Mouse (Mus musculus): ENCODE measurements at regions not wholly inside any gene's neighbourhood (a gene's known extent, or its start where the extent isn't known, plus 50 kb on each side); places are given as distances from the start of the nearest gene placed in this dataset.

- no peak overlapping the region for H3K4me3 ChIP-seq (replicated peaks; ENCODE audit: insufficient read depth, low read depth, low read length)
- H3K27ac ChIP-seq (ENCODE audit: insufficient read depth, low read length), result no peak overlapping the region
- no peaks in the 10 kb centered on the region for H3K27me3 ChIP-seq (ENCODE audit: control insufficient read depth, insufficient read depth, low read length)
- 77% methylated on average over 8 of the region's 8 CpGs for WGBS
- no peak for TF ChIP-seq POLR2A (IDR thresholded peaks at IDR 0.05; ENCODE audit: borderline replicate concordance, insufficient read depth, low read length)
- no peak for TF ChIP-seq CTCF (IDR thresholded peaks at IDR 0.05; ENCODE audit: borderline replicate concordance, insufficient read depth, low read depth, low read length)
- DNase-seq, result no peak
- no peaks in the 10 kb centered on the region; the same call in 1 of the 2 replicates for H3K4me1 ChIP-seq (ENCODE audit: control insufficient read depth, insufficient read depth, low read length)
Measured at GRCm38 (mm10) chr9:116243775-116244618, 68.8 kb upstream of the Tgfbr2 start.

DNA sequence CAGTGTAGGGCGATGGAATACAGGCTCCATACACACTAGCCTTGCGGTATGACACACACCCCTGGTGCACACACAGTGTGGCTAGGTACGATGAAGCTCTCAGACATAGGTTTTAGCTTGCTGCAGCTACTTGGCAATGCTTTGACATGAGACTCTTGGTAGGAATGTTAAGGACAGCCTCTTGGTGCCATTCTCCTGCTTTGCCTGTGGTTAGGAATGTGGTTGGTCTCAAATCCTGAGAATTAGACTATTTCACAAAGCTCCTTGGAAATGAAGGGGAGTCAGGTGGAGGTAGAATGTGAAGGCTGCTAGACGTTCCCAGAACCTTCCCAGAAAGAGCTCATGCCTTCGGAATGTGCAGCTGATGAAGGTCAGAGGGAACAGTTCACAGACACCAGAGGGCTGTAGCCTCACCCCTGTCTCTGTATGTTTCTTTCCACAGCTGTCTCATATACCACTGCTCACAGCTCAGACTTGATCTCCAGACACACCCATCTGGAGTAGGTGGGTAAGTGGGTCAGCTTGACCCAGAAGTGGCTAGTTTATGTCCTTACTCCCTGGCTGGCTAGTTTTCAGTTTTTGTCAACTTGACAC, 66.9 kb upstream of the Tgfbr2 start:
- DNase-seq, result no peak
- H3K4me1 ChIP-seq (ENCODE audit: control insufficient read depth, insufficient read depth, low read length), result no peaks in the 10 kb centered on the region; the same call in 1 of the 2 replicates
- H3K27ac ChIP-seq (ENCODE audit: insufficient read depth, low read length), result no peak overlapping the region
- H3K4me3 ChIP-seq (replicated peaks; ENCODE audit: insufficient read depth, low read depth, low read length), result no peak overlapping the region
- TF ChIP-seq POLR2A (IDR thresholded peaks at IDR 0.05; ENCODE audit: borderline replicate concordance, insufficient read depth, low read length) (no peak), CTCF (IDR thresholded peaks at IDR 0.05; ENCODE audit: borderline replicate concordance, insufficient read depth, low read depth, low read length) (no peak)
- WGBS, result 92% methylated on average over 5 of the region's 5 CpGs
- no peaks in the 10 kb centered on the region for H3K27me3 ChIP-seq (ENCODE audit: control insufficient read depth, insufficient read depth, low read length)

- Histone ChIP-seq H3K4me1 (ENCODE audit: control insufficient read depth, insufficient read depth, low read length) (no peaks in the 10 kb centered on the region; the same call in 1 of the 2 replicates), H3K27me3 (ENCODE audit: control insufficient read depth, insufficient read depth, low read length) (no peaks in the 10 kb centered on the region), H3K4me3 (replicated peaks; ENCODE audit: insufficient read depth, low read depth, low read length) (no peak overlapping the region), H3K27ac (ENCODE audit: insufficient read depth, low read length) (no peak overlapping the region)
- TF ChIP-seq CTCF (IDR thresholded peaks at IDR 0.05; ENCODE audit: borderline replicate concordance, insufficient read depth, low read depth, low read length), result no peak
- no peak for TF ChIP-seq POLR2A (IDR thresholded peaks at IDR 0.05; ENCODE audit: borderline replicate concordance, insufficient read depth, low read length)
- no peak for DNase-seq
- 92% methylated on average over 10 of the region's 10 CpGs for WGBS
Measured at GRCm38 (mm10) chr9:116241290-116241689, 66.1 kb upstream of the Tgfbr2 start.

DNA sequence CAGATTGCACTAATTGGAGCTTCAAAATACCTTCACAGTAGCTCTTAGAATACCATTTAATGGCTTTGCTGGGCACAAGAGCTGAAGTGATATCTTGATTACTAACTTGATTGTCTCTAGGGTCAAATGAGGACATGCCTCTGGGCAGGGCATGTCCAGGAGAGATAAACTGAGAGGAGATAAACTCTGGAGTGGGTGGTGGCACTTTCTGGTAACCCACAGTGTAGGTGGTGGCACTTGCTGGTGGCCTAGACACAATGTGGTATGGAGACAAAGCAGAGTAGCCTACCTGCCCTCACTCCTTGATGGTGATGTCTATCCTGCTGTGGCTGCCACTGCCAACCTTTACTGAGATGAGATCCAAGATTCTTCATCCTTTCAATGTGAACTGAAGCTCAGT, 61.7 kb upstream of the Tgfbr2 start:
- Histone ChIP-seq H3K4me1 (ENCODE audit: control insufficient read depth, insufficient read depth, low read length) (no peaks in the 10 kb centered on the region), H3K4me3 (replicated peaks; ENCODE audit: insufficient read depth, low read depth, low read length) (no peak overlapping the region), H3K27ac (ENCODE audit: insufficient read depth, low read length) (no peak overlapping the region), H3K27me3 (ENCODE audit: control insufficient read depth, insufficient read depth, low read length) (no peaks in the 10 kb centered on the region)
- DNase-seq, result no peak
- no peak for TF ChIP-seq CTCF (IDR thresholded peaks at IDR 0.05; ENCODE audit: borderline replicate concordance, insufficient read depth, low read depth, low read length)
- TF ChIP-seq POLR2A (IDR thresholded peaks at IDR 0.05; ENCODE audit: borderline replicate concordance, insufficient read depth, low read length), result no peak

DNA sequence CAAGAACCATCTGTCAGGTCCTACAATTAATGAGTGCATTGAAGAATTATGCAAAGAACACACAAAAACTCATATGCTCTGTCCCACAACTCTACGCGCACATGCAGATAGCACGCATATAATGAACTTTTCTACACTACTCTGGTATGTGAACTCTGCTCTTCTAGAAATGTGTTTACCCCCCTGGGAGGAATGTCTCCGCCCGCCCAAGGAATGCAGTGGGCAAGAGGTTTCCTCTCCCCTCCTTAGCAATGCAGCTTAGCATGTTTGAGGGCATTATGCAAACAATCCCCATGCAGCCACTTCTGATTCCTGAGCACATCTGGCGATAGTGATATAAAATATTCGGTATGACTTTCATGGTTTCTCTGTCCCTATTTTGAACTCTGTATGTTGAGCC, 59.0 kb upstream of the Tgfbr2 start:
- no peak for DNase-seq
- Histone ChIP-seq H3K4me3 (replicated peaks; ENCODE audit: insufficient read depth, low read depth, low read length) (no peak overlapping the region), H3K4me1 (ENCODE audit: control insufficient read depth, insufficient read depth, low read length) (no peaks in the 10 kb centered on the region; the same call in 1 of the 2 replicates), H3K27ac (ENCODE audit: insufficient read depth, low read length) (no peak overlapping the region), H3K27me3 (ENCODE audit: control insufficient read depth, insufficient read depth, low read length) (no peaks in the 10 kb centered on the region; the same call in 1 of the 2 replicates)
- TF ChIP-seq POLR2A (IDR thresholded peaks at IDR 0.05; ENCODE audit: borderline replicate concordance, insufficient read depth, low read length) (no peak), CTCF (IDR thresholded peaks at IDR 0.05; ENCODE audit: borderline replicate concordance, insufficient read depth, low read depth, low read length) (no peak)
- WGBS, result 93% methylated on average over 7 of the region's 7 CpGs

DNA sequence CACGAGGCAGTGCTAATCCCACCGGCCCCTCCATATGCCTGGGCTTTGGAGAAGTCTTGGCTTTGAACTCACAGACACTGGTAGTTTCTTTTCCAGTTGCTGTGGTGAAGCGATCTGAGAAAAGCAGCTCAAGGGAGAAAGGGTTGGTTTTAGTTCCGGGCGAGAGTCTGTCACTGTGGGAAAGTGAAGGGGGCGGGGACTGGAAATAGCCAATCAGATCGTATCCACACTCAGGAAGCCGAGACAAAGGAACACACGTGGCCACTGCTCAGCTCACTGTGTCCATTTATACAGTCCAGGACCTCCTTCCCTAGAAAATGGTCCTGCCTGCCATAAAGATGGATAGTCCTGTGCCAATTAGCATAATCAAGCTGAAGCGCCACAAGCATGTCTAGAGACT, 57.2 kb upstream of the Tgfbr2 start:
- H3K27me3 ChIP-seq (ENCODE audit: control insufficient read depth, insufficient read depth, low read length), result no peaks in the 10 kb centered on the region; the same call in 1 of the 2 replicates
- no peak overlapping the region for H3K4me3 ChIP-seq (replicated peaks; ENCODE audit: insufficient read depth, low read depth, low read length)
- DNase-seq, result no peak
- H3K4me1 ChIP-seq (ENCODE audit: control insufficient read depth, insufficient read depth, low read length), result no peaks in the 10 kb centered on the region; the same call in 1 of the 2 replicates
- no peak for TF ChIP-seq POLR2A (IDR thresholded peaks at IDR 0.05; ENCODE audit: borderline replicate concordance, insufficient read depth, low read length)
- no peak for TF ChIP-seq CTCF (IDR thresholded peaks at IDR 0.05; ENCODE audit: borderline replicate concordance, insufficient read depth, low read depth, low read length)
- 38% methylated on average over 10 of the region's 10 CpGs for WGBS
- no peak overlapping the region for H3K27ac ChIP-seq (ENCODE audit: insufficient read depth, low read length)

DNA sequence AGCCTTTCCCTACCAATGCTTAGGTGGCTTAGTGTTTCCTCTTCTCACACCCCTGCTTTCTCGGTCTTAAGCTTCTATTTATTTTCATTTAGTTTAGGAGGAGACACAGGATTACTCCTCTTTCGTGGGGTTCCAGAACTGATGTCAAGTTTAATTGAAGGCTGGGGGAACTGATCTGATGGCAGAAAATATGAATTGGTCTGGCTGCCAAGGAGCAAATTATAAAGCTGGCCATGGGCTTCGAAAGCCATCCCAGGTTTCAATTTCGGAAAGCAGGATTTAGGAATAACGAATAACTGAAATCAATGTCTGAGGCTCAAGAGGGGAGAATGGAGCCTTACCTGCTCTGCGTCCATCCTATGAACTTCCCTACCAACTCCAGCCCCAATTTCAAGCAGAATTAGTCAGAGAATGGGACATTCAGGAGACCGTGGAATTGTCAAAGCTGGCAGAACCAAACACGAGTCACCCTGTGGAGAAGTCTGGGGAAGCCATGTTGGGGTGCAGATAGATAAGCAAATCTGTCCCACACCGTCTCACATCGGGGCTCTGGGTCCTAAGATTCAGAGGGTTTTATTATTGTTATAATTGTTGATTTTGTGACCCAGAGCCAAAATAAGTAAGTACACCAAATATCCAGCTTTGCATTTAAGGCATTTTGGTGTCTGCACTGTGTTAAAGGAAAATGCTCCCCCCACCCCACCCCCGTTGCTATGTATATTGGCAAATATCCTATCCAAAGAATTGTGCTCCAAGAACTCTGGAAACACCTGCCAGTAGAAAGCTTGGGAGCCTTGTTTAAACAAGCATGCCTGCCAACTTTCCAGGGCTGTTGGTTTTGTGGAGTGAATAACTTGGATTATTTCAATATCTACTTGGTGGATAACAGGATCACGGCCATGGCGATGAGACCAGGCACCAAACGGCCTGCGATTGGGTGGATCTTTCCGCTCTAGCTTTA, 56.5 kb upstream of the Tgfbr2 start:
- H3K27me3 ChIP-seq (ENCODE audit: control insufficient read depth, insufficient read depth, low read length), result no peaks in the 10 kb centered on the region; the same call in 1 of the 2 replicates
- H3K27ac ChIP-seq (ENCODE audit: insufficient read depth, low read length), result no peak overlapping the region
- DNase-seq, result no peak
- H3K4me3 ChIP-seq (replicated peaks; ENCODE audit: insufficient read depth, low read depth, low read length), result no peak overlapping the region
- TF ChIP-seq POLR2A (IDR thresholded peaks at IDR 0.05; ENCODE audit: borderline replicate concordance, insufficient read depth, low read length) (no peak), CTCF (IDR thresholded peaks at IDR 0.05; ENCODE audit: borderline replicate concordance, insufficient read depth, low read depth, low read length) (no peak)
- 9% methylated on average over 16 of the region's 16 CpGs for WGBS
- H3K4me1 ChIP-seq (ENCODE audit: control insufficient read depth, insufficient read depth, low read length), result no peaks in the 10 kb centered on the region; the same call in 1 of the 2 replicates
